Mouse (Mus musculus) brain, adult 2 months (tissue): ENCODE results near the gene Pycr1.

Experiments
- DNase-seq: peaks from one replicate; pipeline ENCODE4 v3.0.0; 2011; ENCODE audit warnings: low read depth, low spot score

Pycr1 gene

DNA sequence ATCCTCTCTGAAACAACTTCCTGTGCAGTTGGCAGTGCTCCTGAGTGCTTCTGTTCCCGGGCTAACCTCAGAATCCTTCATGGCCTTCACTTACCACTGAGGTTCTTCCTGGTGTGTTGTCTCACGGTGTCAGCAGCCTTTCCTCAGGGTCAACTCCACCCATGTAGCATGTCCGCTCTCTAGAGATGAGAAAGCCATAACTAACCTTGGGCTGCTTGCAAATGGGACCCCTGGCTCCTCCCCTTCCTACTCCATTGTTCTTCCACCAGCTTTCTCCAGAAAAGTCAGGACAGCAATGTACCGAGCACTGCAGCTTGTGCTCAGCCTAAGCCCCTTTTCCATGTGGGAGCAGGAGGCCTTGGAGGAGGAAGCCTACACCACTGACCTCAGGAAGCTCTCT is 36.8 kb downstream of the Pycr1 start:
- no peak for DNase-seq

DNA sequence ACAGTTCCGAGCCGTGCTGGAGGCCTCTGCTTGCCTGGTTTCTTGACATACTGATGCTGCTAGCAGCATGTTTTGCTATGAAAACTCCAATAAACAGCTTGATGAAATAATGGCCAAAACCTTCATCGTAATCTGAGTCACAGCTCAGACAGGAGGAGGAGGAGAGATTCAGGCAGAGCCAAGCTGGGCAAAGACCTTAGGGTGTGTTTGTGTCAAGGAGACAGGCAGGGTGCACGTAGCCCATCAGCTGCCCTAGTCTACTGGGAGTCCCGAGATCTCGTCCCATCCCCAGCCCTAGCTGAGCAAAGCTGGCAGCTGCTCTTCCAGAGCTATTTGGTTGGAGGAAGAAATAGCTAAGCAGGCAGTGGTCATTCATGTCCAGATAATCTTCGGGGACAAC is 37.9 kb downstream of the Pycr1 start:
- DNase-seq: no peak

DNA sequence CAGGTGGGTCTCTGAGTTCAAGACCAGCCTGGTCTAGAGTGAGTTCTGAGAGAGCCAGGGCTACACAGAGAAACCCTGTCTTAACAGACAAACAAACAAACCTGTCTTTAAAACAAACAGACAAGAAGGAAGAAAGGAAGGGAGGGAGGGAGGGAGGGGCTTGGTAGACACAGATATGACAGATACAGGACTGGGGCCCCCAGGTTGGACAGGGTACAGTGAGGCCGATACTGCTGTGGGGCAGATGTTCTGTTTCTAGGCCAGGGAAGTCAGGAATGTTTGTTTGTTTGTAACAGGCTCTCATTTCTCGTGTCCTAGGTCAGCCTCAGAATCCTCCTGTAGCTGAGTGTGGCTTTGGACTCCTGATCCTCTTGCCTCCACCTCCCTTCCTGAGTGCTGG is 40.0 kb downstream of the Pycr1 start:
- no peak for DNase-seq

DNA sequence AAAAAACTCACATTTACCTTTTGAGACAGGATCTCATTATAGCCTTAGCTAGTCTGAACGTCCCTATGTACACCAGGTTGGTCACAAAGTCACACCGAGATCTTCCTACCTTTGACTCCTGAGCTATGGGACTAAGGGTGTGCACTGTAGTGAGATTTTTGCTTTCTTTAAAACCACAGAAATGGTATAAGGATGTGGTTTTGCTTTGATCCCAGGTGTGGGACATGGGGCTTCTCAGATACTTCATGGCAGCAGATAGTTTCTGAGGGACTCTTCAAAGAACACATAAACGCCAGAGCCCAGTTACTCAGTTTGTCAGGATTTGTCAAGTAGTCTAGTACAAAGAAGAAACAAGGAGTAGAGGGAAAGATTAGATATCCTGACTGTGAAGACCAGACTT is 42.9 kb downstream of the Pycr1 start:
- no peak for DNase-seq

DNA sequence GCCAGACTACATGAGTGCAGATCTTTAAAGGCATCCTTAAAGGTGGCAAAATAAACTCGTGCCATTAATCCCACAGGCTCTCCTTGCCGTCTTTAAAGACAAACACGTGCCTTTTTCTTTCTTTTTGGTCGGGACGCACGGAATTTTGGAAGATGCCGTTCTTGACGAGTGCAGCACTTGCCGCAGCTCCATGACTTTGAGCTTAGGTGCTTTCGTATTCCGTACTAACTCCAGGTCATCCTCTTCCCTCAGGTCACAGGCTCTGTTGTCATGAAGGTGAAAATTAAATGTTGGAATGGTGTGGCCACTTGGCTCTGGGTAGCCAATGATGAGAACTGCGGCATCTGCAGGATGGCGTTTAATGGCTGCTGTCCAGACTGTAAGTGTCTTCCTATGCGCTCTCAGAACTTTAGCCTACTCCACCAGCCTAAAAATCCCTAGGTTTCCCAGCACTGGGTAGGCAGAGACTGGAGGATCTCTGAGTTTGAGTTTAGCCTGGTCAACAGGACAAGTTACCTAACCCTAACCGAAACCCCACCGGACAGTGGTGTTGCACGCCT is 44.5 kb downstream of the Pycr1 start:
- DNase-seq: no peak

DNA sequence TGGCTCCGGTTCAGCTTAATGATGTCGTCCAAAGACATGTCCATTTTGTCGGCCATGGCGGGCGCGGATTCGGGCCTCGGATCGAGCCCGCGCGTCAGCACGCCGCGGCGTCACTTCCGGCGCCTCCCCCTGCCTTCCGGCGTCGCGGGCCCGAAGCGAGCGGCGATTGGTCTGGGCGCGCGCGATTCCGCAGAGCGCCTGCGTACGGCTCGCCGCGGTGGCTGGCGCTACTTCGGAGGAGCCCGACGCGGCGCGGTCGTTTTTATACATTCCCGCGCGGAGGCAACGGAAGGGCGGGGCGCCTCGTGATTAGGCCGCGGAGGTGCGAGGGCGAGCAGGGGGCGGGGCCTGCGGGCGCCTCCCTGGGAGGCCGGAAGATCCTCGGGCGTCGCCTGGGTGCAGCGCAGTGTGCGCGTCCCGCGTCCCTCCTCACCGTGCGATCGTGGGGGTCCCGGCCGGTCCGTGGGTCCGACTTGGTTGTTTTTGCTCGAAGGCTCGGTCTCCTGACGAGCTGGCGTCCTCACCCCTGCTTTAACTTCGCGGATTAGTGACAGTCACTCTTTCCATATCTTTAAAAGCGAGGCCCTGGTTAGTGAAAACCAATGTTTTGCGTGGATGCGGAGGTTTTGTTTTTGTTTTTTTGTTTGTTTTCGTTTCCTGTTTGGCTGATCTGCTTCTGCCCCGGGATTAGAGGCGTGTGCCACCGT is 45.1 kb downstream of the Pycr1 start, which contains the start of the genes Alyref and Anapc11:
Gene Alyref (minus strand): TSS at position 83 of the 707 bp plus-strand sequence.
Gene Anapc11 (plus strand): TSS at position 139 of the 707 bp plus-strand sequence.
- DNase-seq: peak; percentile 98

DNA sequence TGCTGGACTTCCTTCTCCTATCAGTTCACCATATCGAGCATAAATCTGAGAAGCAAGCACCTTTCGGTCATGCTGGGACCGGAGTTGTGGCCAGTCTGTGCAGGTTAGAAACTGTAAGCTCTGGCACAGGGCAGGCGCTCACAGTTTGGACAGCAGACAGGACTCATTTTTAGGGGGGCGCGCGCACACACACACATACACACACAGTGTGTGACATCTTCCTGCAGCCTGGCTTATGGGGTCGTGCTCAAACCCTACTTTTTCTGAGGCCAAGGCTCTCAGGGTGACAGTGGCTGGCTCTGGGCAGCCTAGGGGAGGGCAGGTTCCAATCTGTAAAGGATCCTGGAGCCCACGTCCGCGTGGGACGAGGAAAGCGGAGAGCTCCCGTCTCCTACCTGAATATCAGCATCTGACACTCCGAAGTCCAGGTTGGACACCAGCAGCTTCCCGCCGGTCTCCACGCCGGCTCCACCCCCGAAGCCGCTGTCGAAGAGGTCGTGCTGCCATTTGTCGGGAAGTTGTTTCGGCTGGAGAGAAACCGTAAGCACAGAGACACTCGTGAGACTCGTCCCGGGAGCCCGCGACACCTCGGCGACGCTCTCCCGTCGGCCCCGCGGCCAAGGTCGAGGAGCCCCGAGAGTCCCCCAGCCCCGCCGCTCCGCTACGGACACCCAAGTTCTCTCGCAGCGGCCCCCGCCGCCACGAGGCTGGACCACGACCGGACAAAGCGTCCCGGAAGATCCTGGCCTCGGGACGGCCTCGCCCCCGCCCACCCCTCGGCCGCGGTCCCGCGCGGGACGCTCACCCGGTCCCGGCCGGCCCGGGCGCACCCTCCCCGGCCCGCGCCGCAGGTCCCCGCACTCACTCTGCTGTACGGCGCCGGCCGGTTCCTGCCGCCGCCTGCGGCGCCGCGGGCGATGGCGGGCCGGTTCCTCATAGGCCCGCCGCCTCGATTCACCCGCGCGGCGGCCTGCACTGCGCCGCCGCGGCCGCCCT is 46.0 kb downstream of the Pycr1 start:
- no peak for DNase-seq

DNA sequence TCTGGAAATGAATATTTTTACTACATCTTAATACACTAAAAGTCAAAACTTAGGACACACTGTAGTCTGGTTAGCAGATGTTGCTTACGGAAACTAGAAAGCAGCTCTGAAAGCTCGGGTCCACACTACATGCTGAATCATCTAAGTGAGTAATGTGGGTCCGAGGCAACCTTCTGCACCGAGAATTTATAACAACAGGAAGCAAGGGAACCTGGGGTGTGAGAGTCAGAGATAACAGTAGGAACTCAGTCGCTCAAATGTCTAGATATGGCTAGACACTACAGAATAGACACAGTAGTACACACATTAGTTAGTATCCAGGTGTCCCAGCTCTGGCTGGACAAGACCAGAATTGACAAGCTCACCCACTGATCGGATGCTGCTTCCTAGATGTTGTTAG is 55.0 kb downstream of the Pycr1 start:
- no peak for DNase-seq
